Mouse (Mus musculus) heart, embryonic 16.5 days (tissue): ENCODE data around the gene Kat7. TPM values are rescaled to one million over a fixed set of nuclear protein-coding genes. Genes with fewer than 3 reads are reported as not detected.

Source experiments
- ATAC-seq: fragments of 200-750 bp; cut with Nextera tagmentation; replicated peaks from 2 replicates; pipeline ENCODE4 v1.8.0; 2017; ENCODE audit warnings: moderate number of reproducible peaks; ENCODE audit not compliant: insufficient read depth, low FRiP score; ENCODE audit errors: extremely low read depth
- H3K27ac ChIP-seq: fragments of 300-500 bp; sonication (generic); 2 replicates; pipeline ENCODE4 v1.5.1; 2014; ENCODE audit warnings: mild to moderate bottlenecking, low read length, control low read depth, moderate library complexity
- H3K27me3 ChIP-seq: fragments of 300-500 bp; sonication (generic); 2 replicates; pipeline ENCODE4 v1.6.1; 2014; ENCODE audit warnings: low read length, mixed read lengths; ENCODE audit not compliant: control insufficient read depth, insufficient read depth
- H3K36me3 ChIP-seq: fragments of 300-500 bp; sonication (generic); 2 replicates; pipeline ENCODE4 v1.6.1; 2014; ENCODE audit not compliant: control insufficient read depth, insufficient read depth
- H3K4me1 ChIP-seq: fragments of 300-500 bp; sonication (generic); 2 replicates; pipeline ENCODE4 v1.6.1; 2014; ENCODE audit warnings: low read length, mixed read lengths; ENCODE audit not compliant: control insufficient read depth, insufficient read depth
- H3K4me2 ChIP-seq: fragments of 300-500 bp; sonication (generic); 2 replicates; pipeline ENCODE4 v1.6.1; 2014; ENCODE audit warnings: low read depth, mild to moderate bottlenecking, control low read depth, low read length
- H3K4me3 ChIP-seq: fragments of 300-500 bp; sonication (generic); 2 replicates; pipeline ENCODE4 v1.5.1; 2014; ENCODE audit warnings: mild to moderate bottlenecking, control low read depth, low read length
- H3K9ac ChIP-seq: fragments of 300-500 bp; sonication (generic); 2 replicates; pipeline ENCODE4 v1.6.1; 2014; ENCODE audit warnings: low read length, control low read depth
- H3K9me3 ChIP-seq: fragments of 300-500 bp; sonication (generic); replicated peaks from 2 replicates; pipeline ENCODE4 v1.6.1; 2016; ENCODE audit warnings: low read length; ENCODE audit not compliant: control insufficient read depth
- WGBS: fragments of 180-500 bp; shearing (Covaris S2); extraction: QIAGEN DNeasy Blood & Tissue Kit; methylation state at CpG from one replicate; pipeline ENCODE4 v1.1.7; 2014; 5-methylcytosine and 5-hydroxymethylcytosine counted together
- polyA plus RNA-seq: library from polyadenylated mRNA; unstranded; fragments of >200 nt; fragmentation: Nextera tagmentation; extraction: Ambion mirVana; gene quantifications from 2 replicates; pipeline ENCODE4 v1.2.1, GENCODE M21; 2015

Kat7 gene
- polyA plus RNA-seq, 1 experiment from 2014 or later: 51.1 TPM

- Histone ChIP-seq H3K4me3 (peak overlapping the region; percentile 58), H3K9ac (peak overlapping the region; percentile 69), H3K4me1 (peaks cover 5% of the 10 kb centered on the region; the same call in 1 of the 2 replicates), H3K27me3 (no peaks in the 10 kb centered on the region), H3K36me3 (no peaks in the 10 kb centered on the region), H3K27ac (peak overlapping the region; percentile 60), H3K4me2 (peak overlapping the region; percentile 94), H3K9me3 (no peaks in the 10 kb centered on the region)
- peak; percentile 40 for ATAC-seq
- WGBS: 2% methylated on average over 26 of the region's 26 CpGs
These were observed 51.6 kb downstream of the Kat7 start for GRCm38 (mm10) chr11:95258490-95258889.

GRCm38 (mm10) chr11:95257930-95258329 lies 52.1 kb downstream of the Kat7 start:
- H3K9ac ChIP-seq: no peak overlapping the region
- no peaks in the 10 kb centered on the region for H3K9me3 ChIP-seq
- no peaks in the 10 kb centered on the region for H3K36me3 ChIP-seq
- no peaks in the 10 kb centered on the region for H3K27me3 ChIP-seq
- ATAC-seq: no peak
- peak overlapping the region; percentile 94 for H3K4me2 ChIP-seq
- H3K4me1 ChIP-seq: peaks cover 5% of the 10 kb centered on the region; the same call in 1 of the 2 replicates
- H3K4me3 ChIP-seq: no peak overlapping the region
- WGBS: 53% methylated on average over 4 of the region's 4 CpGs
- no peak overlapping the region for H3K27ac ChIP-seq

- WGBS: 68% methylated on average over 6 of the region's 6 CpGs
- Histone ChIP-seq H3K4me3 (no peak overlapping the region), H3K36me3 (no peaks in the 10 kb centered on the region), H3K4me2 (no peak overlapping the region), H3K4me1 (peaks cover 7% of the 10 kb centered on the region), H3K9me3 (no peaks in the 10 kb centered on the region), H3K27me3 (no peaks in the 10 kb centered on the region), H3K27ac (no peak overlapping the region), H3K9ac (no peak overlapping the region)
- no peak for ATAC-seq
These were observed 54.3 kb downstream of the Kat7 start for GRCm38 (mm10) chr11:95255747-95256146.

GRCm38 (mm10) chr11:95254165-95254564 lies 55.9 kb downstream of the Kat7 start:
- H3K36me3 ChIP-seq: no peaks in the 10 kb centered on the region
- no peak overlapping the region for H3K27ac ChIP-seq
- H3K4me2 ChIP-seq: no peak overlapping the region
- H3K9me3 ChIP-seq: no peaks in the 10 kb centered on the region
- no peak overlapping the region for H3K4me3 ChIP-seq
- 83% methylated on average over 8 of the region's 8 CpGs for WGBS
- H3K27me3 ChIP-seq: no peaks in the 10 kb centered on the region
- H3K4me1 ChIP-seq: peaks cover 15% of the 10 kb centered on the region
- ATAC-seq: no peak
- no peak overlapping the region for H3K9ac ChIP-seq

GRCm38 (mm10) chr11:95252104-95252503 lies 57.9 kb downstream of the Kat7 start:
- 77% methylated on average over 6 of the region's 6 CpGs for WGBS
- ATAC-seq: no peak
- no peak overlapping the region for H3K27ac ChIP-seq

GRCm38 (mm10) chr11:95251295-95251694 lies 58.8 kb downstream of the Kat7 start:
- Histone ChIP-seq H3K9ac (no peak overlapping the region), H3K27me3 (no peaks in the 10 kb centered on the region), H3K9me3 (no peaks in the 10 kb centered on the region; the same call in 1 of the 2 replicates), H3K4me2 (no peak overlapping the region), H3K36me3 (no peaks in the 10 kb centered on the region), H3K4me3 (no peak overlapping the region), H3K27ac (no peak overlapping the region), H3K4me1 (peaks cover 10% of the 10 kb centered on the region)
- WGBS: 4% methylated on average over 11 of the region's 11 CpGs
- no peak for ATAC-seq

More at GRCm38 (mm10) chr11:95252104-95252503, 57.9 kb downstream of the Kat7 start:
- Histone ChIP-seq H3K36me3 (no peaks in the 10 kb centered on the region), H3K9ac (no peak overlapping the region), H3K27me3 (no peaks in the 10 kb centered on the region), H3K4me3 (no peak overlapping the region), H3K4me2 (no peak overlapping the region), H3K4me1 (peaks cover 10% of the 10 kb centered on the region), H3K9me3 (no peaks in the 10 kb centered on the region; the same call in 1 of the 2 replicates)

- Histone ChIP-seq H3K4me1 (peaks cover 10% of the 10 kb centered on the region), H3K9me3 (no peaks in the 10 kb centered on the region; the same call in 1 of the 2 replicates), H3K36me3 (no peaks in the 10 kb centered on the region), H3K9ac (no peak overlapping the region), H3K27me3 (no peaks in the 10 kb centered on the region), H3K4me3 (no peak overlapping the region), H3K4me2 (peak overlapping the region; percentile 4; the same call in 1 of the 2 replicates), H3K27ac (no peak overlapping the region)
- peak; percentile 45 for ATAC-seq
- WGBS: 15% methylated on average over 10 of the region's 10 CpGs
These were observed 59.9 kb downstream of the Kat7 start for GRCm38 (mm10) chr11:95250110-95250509.

GRCm38 (mm10) chr11:95247065-95247464 lies 63.0 kb downstream of the Kat7 start:
- WGBS: 66% methylated on average over 14 of the region's 14 CpGs
- H3K27ac ChIP-seq: no peak overlapping the region
- ATAC-seq: no peak

GRCm38 (mm10) chr11:95245456-95245855 lies 64.6 kb downstream of the Kat7 start:
- no peak overlapping the region for H3K4me2 ChIP-seq
- no peak overlapping the region for H3K27ac ChIP-seq
- no peaks in the 10 kb centered on the region for H3K27me3 ChIP-seq
- no peak overlapping the region for H3K4me3 ChIP-seq
- H3K9ac ChIP-seq: no peak overlapping the region
- no peaks in the 10 kb centered on the region; the same call in 1 of the 2 replicates for H3K9me3 ChIP-seq
- H3K36me3 ChIP-seq: no peaks in the 10 kb centered on the region
- ATAC-seq: no peak
- 75% methylated on average over 7 of the region's 7 CpGs for WGBS
- H3K4me1 ChIP-seq: peaks cover 5% of the 10 kb centered on the region

More at GRCm38 (mm10) chr11:95247065-95247464, 63.0 kb downstream of the Kat7 start:
- H3K9me3 ChIP-seq: no peaks in the 10 kb centered on the region; the same call in 1 of the 2 replicates
- H3K9ac ChIP-seq: no peak overlapping the region
- no peaks in the 10 kb centered on the region for H3K27me3 ChIP-seq
- no peaks in the 10 kb centered on the region for H3K36me3 ChIP-seq
- peaks cover 10% of the 10 kb centered on the region for H3K4me1 ChIP-seq
- no peak overlapping the region for H3K4me3 ChIP-seq
- H3K4me2 ChIP-seq: no peak overlapping the region
